Mouse (Mus musculus): ENCODE measurements around the gene St6galnac5. TPM values are rescaled to one million over a fixed set of nuclear protein-coding genes. Genes with fewer than 3 reads are reported as not detected.

St6galnac5 gene
- total and polyA plus RNA-seq, 2 experiments from 2014 or later = 14.9 to 18.1 TPM

GRCm38 (mm10) chr3:152956038-152956437, 26.0 kb downstream of the St6galnac5 start:
- Histone ChIP-seq H3K4me3 (ENCODE audit: low read depth, low read length) (no peak overlapping the region), H3K4me2 (ENCODE audit: low read depth, low read length, poor library complexity, severe bottlenecking) (no peak overlapping the region), H3K9ac (replicated peaks; ENCODE audit: low read length, poor library complexity, severe bottlenecking) (no peak overlapping the region), H3K9me3 (ENCODE audit: low read length) (no peaks in the 10 kb centered on the region), H3K4me1 (ENCODE audit: insufficient read depth, low read length) (no peaks in the 10 kb centered on the region), H3K36me3 (ENCODE audit: insufficient read depth, low read length) (no peaks in the 10 kb centered on the region), H3K27ac (ENCODE audit: low read depth, low read length) (no peak overlapping the region), H3K27me3 (ENCODE audit: insufficient read depth, low read length) (no peaks in the 10 kb centered on the region)
- ATAC-seq (ENCODE audit: low FRiP score) = no peak
- TF ChIP-seq CTCF (IDR thresholded peaks at IDR 0.05) = no peak
- WGBS = 80% methylated on average over 5 of the region's 5 CpGs
- DNase-seq (ENCODE audit: low spot score) = no peak

GRCm38 (mm10) chr3:152951634-152952545, 30.2 kb downstream of the St6galnac5 start:
- no peak overlapping the region for H3K27ac ChIP-seq (ENCODE audit: low read depth, low read length)
- no peaks in the 10 kb centered on the region for H3K36me3 ChIP-seq (ENCODE audit: insufficient read depth, low read length)
- H3K9me3 ChIP-seq (ENCODE audit: low read length) = no peaks in the 10 kb centered on the region
- H3K4me3 ChIP-seq (ENCODE audit: low read depth, low read length) = no peak overlapping the region
- TF ChIP-seq CTCF (IDR thresholded peaks at IDR 0.05) = no peak
- DNase-seq (ENCODE audit: low spot score) (no peak), ATAC-seq (ENCODE audit: low FRiP score) (no peak)
- WGBS = 68% methylated on average over 11 of the region's 11 CpGs
- no peaks in the 10 kb centered on the region for H3K27me3 ChIP-seq (ENCODE audit: insufficient read depth, low read length)
- no peak overlapping the region for H3K4me2 ChIP-seq (ENCODE audit: low read depth, low read length, poor library complexity, severe bottlenecking)
- no peaks in the 10 kb centered on the region for H3K4me1 ChIP-seq (ENCODE audit: insufficient read depth, low read length)
- no peak overlapping the region for H3K9ac ChIP-seq (replicated peaks; ENCODE audit: low read length, poor library complexity, severe bottlenecking)

GRCm38 (mm10) chr3:152950914-152951313, 31.1 kb downstream of the St6galnac5 start:
- Histone ChIP-seq H3K9me3 (ENCODE audit: low read length) (no peaks in the 10 kb centered on the region), H3K9ac (replicated peaks; ENCODE audit: low read length, poor library complexity, severe bottlenecking) (no peak overlapping the region), H3K36me3 (ENCODE audit: insufficient read depth, low read length) (no peaks in the 10 kb centered on the region), H3K4me1 (ENCODE audit: insufficient read depth, low read length) (no peaks in the 10 kb centered on the region), H3K27me3 (ENCODE audit: insufficient read depth, low read length) (no peaks in the 10 kb centered on the region), H3K27ac (ENCODE audit: low read depth, low read length) (no peak overlapping the region), H3K4me2 (ENCODE audit: low read depth, low read length, poor library complexity, severe bottlenecking) (no peak overlapping the region), H3K4me3 (ENCODE audit: low read depth, low read length) (no peak overlapping the region)
- ATAC-seq (ENCODE audit: low FRiP score) = no peak
- no peak for DNase-seq (ENCODE audit: low spot score)
- TF ChIP-seq CTCF (IDR thresholded peaks at IDR 0.05) = no peak
- WGBS = 91% methylated on average over 9 of the region's 9 CpGs

- H3K36me3 ChIP-seq (ENCODE audit: insufficient read depth, low read length) = no peaks in the 10 kb centered on the region
- DNase-seq (ENCODE audit: low spot score) (no peak), ATAC-seq (ENCODE audit: low FRiP score) (no peak)
- no peak for TF ChIP-seq CTCF (IDR thresholded peaks at IDR 0.05)
- H3K4me1 ChIP-seq (ENCODE audit: insufficient read depth, low read length) = no peaks in the 10 kb centered on the region
- no peak overlapping the region for H3K4me2 ChIP-seq (ENCODE audit: low read depth, low read length, poor library complexity, severe bottlenecking)
- no peak overlapping the region for H3K4me3 ChIP-seq (ENCODE audit: low read depth, low read length)
- WGBS = 90% methylated on average over 5 of the region's 5 CpGs
- H3K9ac ChIP-seq (replicated peaks; ENCODE audit: low read length, poor library complexity, severe bottlenecking) = no peak overlapping the region
- no peaks in the 10 kb centered on the region for H3K9me3 ChIP-seq (ENCODE audit: low read length)
- H3K27me3 ChIP-seq (ENCODE audit: insufficient read depth, low read length) = no peaks in the 10 kb centered on the region
- H3K27ac ChIP-seq (ENCODE audit: low read depth, low read length) = no peak overlapping the region
Measured at GRCm38 (mm10) chr3:152950299-152950698, 31.7 kb downstream of the St6galnac5 start.

GRCm38 (mm10) chr3:152949233-152949777, 32.7 kb downstream of the St6galnac5 start:
- 93% methylated on average over 15 of the region's 15 CpGs for WGBS
- Histone ChIP-seq H3K4me3 (ENCODE audit: low read depth, low read length) (no peak overlapping the region), H3K27ac (ENCODE audit: low read depth, low read length) (no peak overlapping the region), H3K36me3 (ENCODE audit: insufficient read depth, low read length) (no peaks in the 10 kb centered on the region), H3K4me2 (ENCODE audit: low read depth, low read length, poor library complexity, severe bottlenecking) (no peak overlapping the region), H3K4me1 (ENCODE audit: insufficient read depth, low read length) (no peaks in the 10 kb centered on the region), H3K27me3 (ENCODE audit: insufficient read depth, low read length) (no peaks in the 10 kb centered on the region), H3K9me3 (ENCODE audit: low read length) (no peaks in the 10 kb centered on the region), H3K9ac (replicated peaks; ENCODE audit: low read length, poor library complexity, severe bottlenecking) (no peak overlapping the region)
- DNase-seq (ENCODE audit: low spot score) = no peak
- no peak for ATAC-seq (ENCODE audit: low FRiP score)
- no peak for TF ChIP-seq CTCF (IDR thresholded peaks at IDR 0.05)

- Histone ChIP-seq H3K4me3 (ENCODE audit: low read depth, low read length) (no peak overlapping the region), H3K27me3 (ENCODE audit: insufficient read depth, low read length) (no peaks in the 10 kb centered on the region), H3K9ac (replicated peaks; ENCODE audit: low read length, poor library complexity, severe bottlenecking) (no peak overlapping the region), H3K4me2 (ENCODE audit: low read depth, low read length, poor library complexity, severe bottlenecking) (no peak overlapping the region), H3K9me3 (ENCODE audit: low read length) (no peaks in the 10 kb centered on the region), H3K27ac (ENCODE audit: low read depth, low read length) (no peak overlapping the region), H3K4me1 (ENCODE audit: insufficient read depth, low read length) (no peaks in the 10 kb centered on the region), H3K36me3 (ENCODE audit: insufficient read depth, low read length) (no peaks in the 10 kb centered on the region)
- TF ChIP-seq CTCF (IDR thresholded peaks at IDR 0.05) = no peak
- ATAC-seq (ENCODE audit: low FRiP score) (no peak), DNase-seq (ENCODE audit: low spot score) (no peak)
- 90% methylated on average over 7 of the region's 7 CpGs for WGBS
Measured at GRCm38 (mm10) chr3:152948556-152948955, 33.5 kb downstream of the St6galnac5 start.

Measured in midbrain, postnatal 0 days (tissue).